ENCODE assay signal across 15 mouse cellular contexts in genomic region chr4:88194256-88194655, GRCm38 (mm10).
"Had no signal": no experiment of that assay in that cellular context is flagged by ENCODE, and none has a peak within 500 bp of the region (broad histone marks: within the 10 kb centered on the region; RNA-seq: fewer than 3 reads in every experiment).

No protein-coding gene starts in this region.

- H3K4me2 ChIP-seq: liver, embryonic 13.5 days; midbrain, embryonic 11.5 days; midbrain, embryonic 15.5 days; neural tube, embryonic 13.5 days; stomach, embryonic 15.5 days had no signal

- H3K36me3 ChIP-seq: liver, embryonic 13.5 days; midbrain, embryonic 15.5 days; neural tube, embryonic 13.5 days; stomach, embryonic 15.5 days had no signal

- H3K9me3 ChIP-seq: liver, embryonic 13.5 days; midbrain, embryonic 15.5 days; neural tube, embryonic 13.5 days; stomach, embryonic 15.5 days had no signal

- ATAC-seq: midbrain, embryonic 15.5 days had no signal

- H3K27ac ChIP-seq: liver, embryonic 13.5 days; midbrain, embryonic 15.5 days; neural tube, embryonic 13.5 days; stomach, embryonic 15.5 days had no signal

- DNase-seq: kidney, postnatal 14 days; kidney, postnatal 4 days; liver, embryonic 13.5 days; lung, adult 2 months; lung, postnatal 14 days; lung, postnatal 4 days; retina, postnatal 1 day; right cerebral cortex, postnatal 25 days; spleen, adult 18-20 months; thymus, postnatal 25 days had no signal

- H3K9ac ChIP-seq: liver, embryonic 13.5 days; midbrain, embryonic 15.5 days; neural tube, embryonic 13.5 days; stomach, embryonic 15.5 days had no signal

- H3K4me1 ChIP-seq: liver, embryonic 13.5 days; midbrain, embryonic 15.5 days; stomach, embryonic 15.5 days had no signal

- H3K4me3 ChIP-seq: liver, embryonic 13.5 days; midbrain, embryonic 15.5 days; myocyte; neural tube, embryonic 13.5 days; stomach, embryonic 15.5 days had no signal

- H3K27me3 ChIP-seq: liver, embryonic 13.5 days; midbrain, embryonic 15.5 days; neural tube, embryonic 13.5 days; stomach, embryonic 15.5 days had no signal
